Mouse (Mus musculus) gastrocnemius, postnatal 10 days (tissue): ENCODE measurements around the gene Ptrhd1. TPM values are rescaled to one million over a fixed set of nuclear protein-coding genes. Genes with fewer than 3 reads are reported as not detected.
A peak's percentile ranks its signal among the peaks of the same experiment; 100 is the strongest.

Experiments
- DNase-seq: peaks from one replicate; pipeline ENCODE4 v3.0.0; 2021; ENCODE audit warnings: mixed read lengths
- total RNA-seq, 2 experiments: library from RNA; stranded (reverse); gene quantifications; 2 replicates each; pipeline ENCODE4 v1.2.3; 2021

Gene Ptrhd1
- total RNA-seq, 2 experiments from 2014 or later = 5.1 to 5.3 TPM

DNA sequence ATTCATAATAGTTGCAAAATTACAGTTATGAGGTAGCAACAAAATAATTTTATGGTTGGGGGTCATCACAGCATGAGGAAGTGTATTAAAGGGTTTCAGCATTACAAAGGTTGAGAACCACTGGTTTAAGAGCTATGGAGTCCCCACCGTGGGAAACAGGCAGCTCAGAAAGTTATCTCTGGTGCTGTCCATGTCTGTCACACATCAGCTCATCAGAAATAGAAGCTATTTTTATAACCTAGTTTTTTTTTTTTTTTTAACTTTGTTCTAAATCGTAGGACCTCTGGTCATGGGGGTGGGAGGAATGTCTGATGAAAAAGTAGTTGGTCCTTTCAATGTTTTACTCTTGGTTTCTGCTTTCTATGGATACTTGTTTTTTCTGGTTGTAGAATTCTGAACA, 10.0 kb downstream of the Ptrhd1 start:
- DNase-seq = no peak

DNA sequence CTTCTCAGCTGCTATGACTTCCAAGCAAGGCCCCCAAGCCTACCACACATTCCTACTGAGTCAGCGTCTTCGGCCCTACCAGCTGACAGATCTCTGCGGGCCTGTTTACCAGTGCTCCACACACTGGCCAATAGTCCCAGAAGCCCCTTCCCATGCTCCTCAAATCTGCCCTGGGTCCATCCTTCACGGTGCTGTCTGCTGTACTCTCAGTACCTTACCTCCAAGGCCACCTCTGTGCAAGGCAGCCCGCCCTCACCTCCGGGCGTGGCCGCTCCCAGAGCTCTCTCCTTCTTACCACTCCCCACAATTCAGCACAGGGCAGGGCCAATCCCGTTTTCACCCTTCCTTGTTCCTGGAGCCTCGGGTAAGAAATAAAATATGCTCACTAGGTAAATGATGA, 11.9 kb downstream of the Ptrhd1 start:
- DNase-seq = no peak

DNA sequence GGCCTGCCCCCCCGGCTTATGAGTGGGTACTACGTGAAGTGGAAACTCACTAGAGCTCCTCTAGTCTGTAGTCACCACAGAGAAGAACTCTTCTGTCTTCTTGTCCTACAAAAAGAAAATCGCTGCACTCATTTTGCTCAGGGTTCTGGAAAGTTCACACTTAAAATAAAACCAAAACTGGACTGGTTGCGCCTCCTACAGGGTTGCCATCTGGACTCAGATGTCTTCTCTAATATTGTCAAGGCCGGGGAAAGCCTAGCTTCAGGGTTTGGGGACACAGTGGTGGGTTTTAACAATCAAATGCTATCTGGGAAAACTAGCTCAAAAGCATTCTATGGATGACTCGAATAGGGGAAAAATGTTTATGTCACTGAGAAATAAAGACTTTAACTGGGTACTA, 16.0 kb downstream of the Ptrhd1 start:
- no peak for DNase-seq

DNA sequence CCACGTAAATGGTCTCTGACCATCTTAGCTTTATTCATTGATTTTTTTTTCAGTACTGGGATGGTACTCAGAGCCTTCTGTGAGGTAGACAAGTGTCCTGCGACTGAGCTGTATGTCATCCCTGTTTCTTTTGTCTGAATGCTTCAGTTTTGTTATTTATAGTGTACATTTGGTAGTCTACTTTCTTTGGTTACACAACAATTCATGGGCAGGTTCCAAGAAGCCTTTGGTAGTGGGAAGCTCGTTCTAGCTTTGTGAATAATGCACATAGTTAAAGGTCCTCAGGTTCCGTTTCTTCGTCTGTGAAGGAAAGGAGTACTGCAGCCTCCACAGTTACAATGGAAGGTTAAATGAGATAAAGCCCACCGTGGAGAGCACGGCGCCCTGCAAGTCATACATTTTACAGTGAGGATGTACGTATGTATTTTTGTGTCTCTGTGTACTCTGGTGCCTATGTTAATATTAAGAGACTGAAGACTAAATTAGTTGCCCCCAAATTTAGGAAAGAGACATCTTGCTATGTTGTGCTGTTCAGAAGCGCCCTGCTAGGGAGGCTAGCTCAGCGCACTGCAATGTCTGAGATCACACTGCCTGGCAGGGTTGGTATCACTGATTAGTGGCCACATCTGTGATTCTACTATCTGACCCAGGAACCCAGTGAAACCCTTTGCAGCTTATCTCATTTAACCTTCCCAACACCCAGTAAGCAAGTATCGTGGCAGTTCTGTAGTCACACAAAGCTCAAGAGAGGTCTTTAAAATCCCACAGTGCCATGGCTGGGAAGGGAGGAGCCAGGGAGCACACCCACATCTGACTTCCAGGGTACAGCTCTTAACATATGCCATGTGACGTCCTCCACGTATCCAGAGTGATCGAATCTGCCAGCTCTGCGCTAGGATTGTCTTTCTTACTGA, 19.2 kb downstream of the Ptrhd1 start:
- no peak for DNase-seq

DNA sequence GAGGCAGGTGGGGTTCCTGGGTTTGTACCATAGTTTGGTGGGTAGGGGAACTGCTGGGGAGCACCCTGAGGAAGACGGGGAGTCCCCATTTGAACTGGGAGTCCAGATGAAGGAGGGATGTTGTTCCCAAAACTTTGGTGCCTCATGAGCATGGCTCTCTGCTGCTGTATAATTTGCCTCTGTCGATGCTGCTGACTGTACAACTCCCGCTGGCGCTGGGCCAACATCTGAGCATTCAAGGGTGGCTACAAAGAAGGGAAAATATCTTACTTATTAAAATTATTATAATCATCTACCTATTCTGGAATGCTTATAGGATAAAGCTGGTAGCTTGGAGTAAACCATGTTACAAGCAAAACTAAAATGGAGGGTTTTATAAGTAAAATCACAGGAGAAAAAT, 33.9 kb downstream of the Ptrhd1 start:
- DNase-seq = peak; percentile 21

DNA sequence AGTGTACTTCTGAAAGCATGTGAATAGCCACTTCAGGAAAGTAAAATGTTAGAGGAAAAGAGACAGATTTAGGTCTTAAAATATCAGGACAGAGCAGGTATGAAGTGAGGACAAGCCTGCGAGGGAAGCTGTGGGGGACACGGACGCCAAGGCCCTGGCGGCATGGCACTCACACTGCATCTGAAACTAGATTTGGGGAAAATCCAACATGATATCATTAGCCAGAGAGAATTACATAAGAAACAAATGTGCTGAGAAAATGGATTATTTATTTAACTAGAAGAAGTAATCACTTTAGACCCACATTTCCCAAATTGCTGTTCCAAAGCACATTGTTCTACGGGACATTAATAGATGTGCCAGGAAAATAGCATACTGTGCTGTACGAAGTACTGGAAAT, 37.3 kb downstream of the Ptrhd1 start:
- no peak for DNase-seq

DNA sequence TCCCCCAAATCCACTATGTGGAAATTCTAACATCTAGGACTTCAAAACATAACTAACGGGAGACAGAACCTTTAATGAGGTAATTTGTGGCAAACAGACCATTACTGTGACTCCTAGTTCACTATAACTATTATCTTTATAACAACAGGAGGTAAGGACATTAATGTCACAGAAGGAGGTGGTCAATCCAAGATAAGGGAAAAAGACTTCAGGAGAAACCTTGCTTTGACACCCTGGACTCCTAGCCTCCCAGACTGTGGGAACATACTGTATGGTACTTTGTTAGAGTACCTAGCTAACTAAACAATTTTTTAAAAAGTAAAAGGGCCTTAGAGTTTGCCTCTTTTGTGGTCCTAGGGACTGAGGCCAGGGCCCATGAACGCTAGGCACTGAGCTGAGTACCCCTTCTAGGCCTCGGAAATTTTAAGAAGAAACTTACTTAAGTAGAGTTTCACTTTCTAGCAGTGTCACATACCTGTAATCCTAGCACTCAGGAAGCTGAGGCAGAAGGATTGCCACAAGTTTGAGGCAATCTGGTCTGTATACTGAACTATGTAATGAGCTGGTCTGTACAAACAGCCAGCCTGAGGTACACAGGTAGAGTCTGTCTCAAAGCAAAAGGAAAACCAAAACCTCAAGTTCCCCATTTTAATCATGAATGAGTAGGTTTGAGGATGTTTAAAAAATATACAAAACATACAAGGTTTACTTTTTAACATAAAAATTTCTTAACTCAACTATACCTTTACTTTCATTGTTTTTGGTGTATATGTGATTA, 45.3 kb downstream of the Ptrhd1 start:
- no peak for DNase-seq

DNA sequence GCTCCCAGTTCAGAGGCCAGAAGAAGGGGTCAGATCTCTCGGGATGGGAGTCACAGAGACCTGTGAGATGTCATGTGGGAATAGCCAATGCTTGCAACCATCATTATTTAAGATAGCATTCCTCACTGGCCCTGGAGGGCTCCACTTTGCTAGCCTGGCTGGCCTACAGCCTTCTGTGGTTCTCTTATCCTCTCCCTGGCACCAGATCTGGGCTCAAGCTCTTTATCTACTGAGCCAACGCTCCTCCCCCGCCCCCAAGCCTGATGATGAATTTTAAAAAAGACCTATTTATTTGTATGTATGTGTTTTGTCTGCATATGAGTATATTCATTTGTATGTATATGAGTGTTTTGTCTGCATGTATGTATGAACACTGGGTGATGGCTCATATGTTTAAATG, 46.1 kb downstream of the Ptrhd1 start:
- DNase-seq = no peak

DNA sequence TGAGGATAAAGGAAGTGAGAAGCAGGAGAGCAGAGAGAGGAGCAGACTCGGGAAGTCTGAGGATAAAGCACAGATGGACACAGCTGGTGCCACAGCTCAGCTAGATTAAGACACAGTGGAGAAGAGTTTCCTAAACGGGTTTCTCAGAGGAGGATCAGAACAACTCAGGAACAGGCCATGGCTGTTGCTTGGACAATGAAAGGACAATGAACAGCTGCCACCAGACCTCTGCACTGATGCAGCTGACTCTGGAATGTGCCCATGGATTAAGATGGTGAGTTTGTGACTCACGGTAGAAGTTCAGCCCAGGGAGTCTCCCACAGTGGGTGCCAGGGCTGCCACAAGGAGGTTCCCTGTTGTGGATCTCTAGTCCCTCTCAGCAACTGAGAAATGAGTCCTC, 51.4 kb downstream of the Ptrhd1 start:
- no peak for DNase-seq

Other genes with a start within 250 kb of the Ptrhd1 start
- 1 to 10 TPM; 5.8 to 7.2 TPM for gene Efr3b, start 195.1 kb upstream of the Ptrhd1 start, total RNA-seq
- 10 to 100 TPM; 10.3 to 11.5 TPM for gene Dnajc27, start 151.4 kb upstream of the Ptrhd1 start, total RNA-seq
- 1 to 10 TPM; 4.1 to 8.5 TPM for gene Adcy3, start 100.9 kb upstream of the Ptrhd1 start, total RNA-seq
- 1 to 10 TPM; 3.1 to 5.6 TPM for gene Cenpo, start 267 bp downstream of the Ptrhd1 start, total RNA-seq
- gene Ncoa1, start 243.2 kb downstream of the Ptrhd1 start, total RNA-seq = 10 to 100 TPM; 32.3 to 43.1 TPM